Mouse (Mus musculus) bone marrow macrophage, adult 2 months (primary cell): ENCODE results near the gene Dek.

Experiments used
- CTCF ChIP-seq: IDR thresholded peaks from 2 replicates; pipeline ENCODE4 v1.5.1; 2012; ENCODE audit warnings: low read depth, mild to moderate bottlenecking, low read length, moderate library complexity
- POLR2A ChIP-seq: IDR thresholded peaks from 2 replicates; pipeline ENCODE4 v1.6.1; 2012; ENCODE audit warnings: mild to moderate bottlenecking, low read depth, low read length, borderline replicate concordance

DNA sequence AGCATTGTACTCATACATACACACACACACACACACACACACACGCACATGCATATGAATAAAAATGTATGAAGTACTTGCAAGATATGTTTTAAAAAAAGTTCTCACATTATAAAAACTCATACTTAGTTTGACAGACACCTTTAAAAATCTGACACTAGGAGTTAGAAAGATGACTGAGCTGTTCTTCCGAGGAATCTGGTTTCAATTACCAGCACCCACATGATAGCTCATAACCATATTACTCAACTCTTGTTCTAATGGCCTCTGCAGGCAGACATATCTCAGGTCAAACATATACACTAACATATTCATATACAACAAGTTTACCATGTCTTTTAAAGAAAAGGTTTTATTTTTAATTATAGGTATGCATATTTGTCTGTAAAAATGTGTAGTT, 9.4 kb downstream of the Dek start:
- TF ChIP-seq POLR2A, result no peak
- TF ChIP-seq CTCF, result no peak
